Mouse (Mus musculus): ENCODE results near the gene March5.
"Not testable (repeated sequence)": the region's sequence is repeated elsewhere in the genome, so short reads cannot be mapped to it uniquely, and the experiment has no call there.

March5 gene

DNA sequence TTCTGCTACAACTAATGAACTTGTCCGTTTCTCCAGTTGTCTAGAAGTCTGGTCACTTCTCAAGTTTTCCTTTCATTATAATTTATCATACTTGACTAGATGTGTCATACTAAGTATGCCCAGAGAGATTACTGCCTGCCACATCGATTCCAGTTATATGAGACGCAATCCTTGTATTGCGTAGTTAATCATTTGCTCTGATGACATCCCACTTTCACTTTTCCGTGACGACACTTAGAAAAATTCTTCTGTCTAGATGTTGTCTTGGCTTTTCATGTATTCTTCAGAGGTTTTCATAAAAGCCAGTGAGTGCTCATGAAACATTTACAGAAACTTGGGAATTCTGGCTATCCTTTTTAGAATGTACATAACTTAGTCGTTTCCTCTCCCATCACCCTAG lies 1.6 kb downstream of the March5 start:
- DNase-seq (ENCODE audit: low read depth, low spot score), result no peak

DNA sequence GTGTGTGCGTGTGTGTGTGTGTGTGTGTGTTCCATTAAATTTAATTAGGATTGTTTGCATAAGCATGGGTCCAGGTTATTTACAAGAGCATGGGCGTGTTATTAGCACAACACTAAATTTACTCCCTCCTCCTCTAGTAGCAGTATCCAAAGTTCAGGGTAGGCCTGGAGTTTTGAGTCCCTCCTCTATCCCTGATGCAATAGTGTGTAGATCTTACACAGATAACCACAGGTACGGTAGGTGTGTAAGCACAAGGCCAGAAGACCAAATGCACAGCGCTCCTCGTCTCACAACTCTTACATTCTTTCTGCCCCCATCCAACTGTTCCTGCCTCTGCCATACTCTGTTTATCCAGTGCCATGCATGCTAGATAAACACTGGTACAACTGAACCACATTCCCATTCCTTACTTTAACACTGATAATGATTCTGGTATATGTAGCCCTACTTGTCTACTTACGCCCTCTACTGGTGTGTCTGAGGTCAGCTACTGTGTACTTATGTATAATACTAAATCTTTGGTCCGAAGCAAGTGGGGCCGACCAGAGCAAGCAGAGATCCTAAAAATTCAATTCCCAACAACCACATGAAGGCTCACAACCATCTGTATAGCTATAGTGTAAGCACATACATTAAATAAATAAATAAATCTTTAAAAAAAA lies 2.3 kb downstream of the March5 start:
- peak; percentile 38 for DNase-seq (ENCODE audit: low read depth, low spot score)

- no peak for DNase-seq (ENCODE audit: low read depth, low spot score)
These were observed 3.1 kb downstream of the March5 start for GRCm38 (mm10) chr19:37210457-37210856.

DNA sequence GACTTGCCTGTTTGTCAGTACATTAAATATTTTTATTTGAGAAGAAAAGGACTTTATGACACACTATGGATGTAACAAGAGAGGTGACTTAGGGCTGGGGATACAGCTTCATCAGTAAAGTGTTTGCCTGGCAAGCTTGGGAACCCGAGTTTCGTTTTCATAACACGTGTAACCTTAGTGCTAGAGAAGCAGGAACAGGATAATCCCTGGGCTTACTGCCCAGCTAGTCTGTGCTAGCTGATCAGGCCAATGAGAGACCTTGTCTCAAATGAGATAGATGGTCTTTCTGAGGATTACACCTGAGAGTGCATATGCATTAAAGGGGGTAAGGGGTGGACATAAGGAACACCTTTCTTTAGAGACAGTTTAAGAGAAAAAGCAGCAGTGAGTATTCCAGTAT lies 4.1 kb downstream of the March5 start:
- no peak for DNase-seq (ENCODE audit: low read depth, low spot score)

DNA sequence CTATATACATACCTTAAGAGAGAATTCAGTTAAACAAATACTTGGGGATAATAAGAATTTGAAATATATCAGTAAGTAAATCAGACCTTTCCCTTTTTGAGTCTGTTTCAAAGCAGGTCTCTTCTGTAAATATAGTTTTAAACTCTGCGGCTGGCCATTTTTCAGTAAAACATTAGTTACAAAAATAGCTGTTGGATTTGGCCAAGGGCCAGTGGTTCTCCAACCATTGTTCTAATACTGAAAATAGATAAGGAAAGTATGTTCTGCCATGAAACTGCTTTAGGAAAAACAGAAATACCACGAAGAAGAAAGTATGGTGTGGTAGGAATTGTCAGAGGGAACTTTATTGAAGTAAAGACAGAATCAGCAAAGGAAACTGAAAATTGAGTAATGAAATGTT lies 7.4 kb downstream of the March5 start:
- DNase-seq (ENCODE audit: low read depth, low spot score), result no peak

GRCm38 (mm10) chr19:37225197-37225862 lies 18.0 kb downstream of the March5 start:
- no peak for DNase-seq (ENCODE audit: low read depth, low spot score)

DNA sequence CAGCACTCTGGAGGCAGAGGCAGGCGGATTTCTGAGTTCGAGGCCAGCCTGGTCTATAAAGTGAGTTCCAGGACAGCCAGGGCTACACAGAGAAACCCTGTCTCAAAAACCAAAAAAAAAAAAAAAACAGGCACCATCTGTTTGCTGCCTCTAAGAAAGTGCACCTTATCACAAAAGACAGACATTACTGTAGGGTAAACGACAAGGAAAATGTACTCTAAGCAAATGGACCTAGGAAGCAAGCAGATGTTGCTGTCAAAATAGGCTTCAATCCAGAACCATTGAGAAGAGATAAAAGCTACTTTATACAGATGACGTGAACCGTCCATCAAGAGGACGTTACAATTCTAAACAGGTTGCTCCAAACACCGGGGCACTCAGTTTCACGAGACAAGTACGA lies 25.3 kb downstream of the March5 start:
- DNase-seq (ENCODE audit: low read depth, low spot score), result not testable (repeated sequence)

DNA sequence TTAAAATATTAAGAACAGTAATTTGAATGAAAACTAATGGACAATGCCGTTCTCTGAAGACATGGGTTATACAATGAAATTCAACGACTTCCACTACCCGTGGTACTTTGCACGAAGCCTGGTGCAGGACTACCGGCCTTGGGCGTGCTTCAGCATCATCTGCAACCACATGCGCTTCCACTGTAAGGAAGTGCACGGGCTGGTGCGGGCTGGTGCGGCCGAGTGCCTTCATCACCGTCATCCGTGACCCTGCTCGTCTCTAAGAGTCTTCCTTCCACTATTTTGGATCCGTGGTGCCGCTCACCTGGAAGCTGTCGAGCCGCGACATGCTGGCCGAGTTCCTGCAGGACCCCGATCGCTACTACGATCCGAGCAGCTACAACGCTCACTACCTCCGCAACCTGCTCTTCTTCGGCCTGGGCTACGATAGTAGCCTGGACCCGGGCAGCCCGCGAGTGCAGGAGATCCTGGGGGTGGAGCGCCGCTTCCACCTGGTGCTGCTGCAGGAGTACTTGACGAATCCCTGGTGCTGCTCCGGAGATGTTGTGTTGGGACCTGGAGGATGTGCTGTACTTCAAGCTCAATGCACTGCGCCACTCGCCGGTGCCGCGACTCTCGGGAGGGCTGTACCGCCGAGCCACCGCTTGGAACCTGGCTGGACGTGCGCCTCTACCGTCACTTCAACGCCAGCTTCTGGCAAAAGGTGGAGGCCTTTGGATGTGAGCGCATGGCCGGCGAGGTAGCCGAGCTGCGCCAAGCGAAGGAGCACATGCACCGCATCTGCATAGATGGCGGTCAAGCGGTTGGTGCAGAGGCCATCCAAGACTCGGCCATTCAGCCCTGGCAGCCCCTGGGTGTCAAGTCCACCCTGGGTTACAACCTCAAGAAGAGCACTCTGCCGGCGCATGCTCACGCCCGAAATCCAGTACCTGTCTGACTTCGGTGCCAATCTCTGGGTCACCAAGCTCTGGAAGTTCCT lies 26.5 kb downstream of the March5 start:
- no peak for DNase-seq (ENCODE audit: low read depth, low spot score)

DNA sequence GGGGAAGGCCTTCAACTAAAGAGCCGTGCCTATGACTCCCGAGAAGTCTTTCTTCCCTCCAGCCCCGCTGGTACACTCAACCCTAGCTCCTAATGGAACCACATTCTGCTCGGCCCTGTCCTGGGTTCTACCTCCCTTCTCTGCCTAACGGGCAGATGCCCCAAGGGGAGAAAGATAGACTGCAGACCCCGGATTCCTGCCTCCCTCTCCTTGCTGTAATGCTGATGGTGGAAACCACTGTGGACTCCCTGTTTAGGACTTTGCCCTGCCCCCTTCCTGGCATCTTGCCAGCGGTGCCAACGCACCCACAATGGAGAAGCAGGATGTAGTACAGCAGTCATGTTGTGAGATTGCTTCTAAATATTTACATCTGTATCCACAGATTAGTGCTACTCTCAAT lies 28.5 kb downstream of the March5 start:
- DNase-seq (ENCODE audit: low read depth, low spot score), result no peak

DNA sequence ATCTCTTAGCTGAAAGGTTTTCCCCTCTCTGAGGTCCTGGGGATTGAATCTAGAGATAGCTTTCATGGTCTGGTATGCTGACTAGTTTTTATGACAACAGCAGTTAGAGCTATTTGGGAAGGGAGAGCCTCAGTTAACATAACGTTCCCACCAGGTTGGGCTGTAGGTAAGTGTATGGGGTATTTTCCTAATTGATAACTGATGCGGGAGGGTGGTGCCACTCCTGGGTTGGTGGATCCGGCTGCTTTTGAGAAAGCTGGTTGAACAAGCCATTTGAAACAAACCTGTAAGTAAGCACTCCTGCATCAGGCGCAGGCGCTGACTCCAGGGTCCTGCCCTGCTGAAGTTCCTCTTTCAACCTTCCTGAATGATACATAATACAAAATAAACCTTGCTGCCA lies 30.0 kb downstream of the March5 start:
- DNase-seq (ENCODE audit: low read depth, low spot score), result peak; percentile 48

DNA sequence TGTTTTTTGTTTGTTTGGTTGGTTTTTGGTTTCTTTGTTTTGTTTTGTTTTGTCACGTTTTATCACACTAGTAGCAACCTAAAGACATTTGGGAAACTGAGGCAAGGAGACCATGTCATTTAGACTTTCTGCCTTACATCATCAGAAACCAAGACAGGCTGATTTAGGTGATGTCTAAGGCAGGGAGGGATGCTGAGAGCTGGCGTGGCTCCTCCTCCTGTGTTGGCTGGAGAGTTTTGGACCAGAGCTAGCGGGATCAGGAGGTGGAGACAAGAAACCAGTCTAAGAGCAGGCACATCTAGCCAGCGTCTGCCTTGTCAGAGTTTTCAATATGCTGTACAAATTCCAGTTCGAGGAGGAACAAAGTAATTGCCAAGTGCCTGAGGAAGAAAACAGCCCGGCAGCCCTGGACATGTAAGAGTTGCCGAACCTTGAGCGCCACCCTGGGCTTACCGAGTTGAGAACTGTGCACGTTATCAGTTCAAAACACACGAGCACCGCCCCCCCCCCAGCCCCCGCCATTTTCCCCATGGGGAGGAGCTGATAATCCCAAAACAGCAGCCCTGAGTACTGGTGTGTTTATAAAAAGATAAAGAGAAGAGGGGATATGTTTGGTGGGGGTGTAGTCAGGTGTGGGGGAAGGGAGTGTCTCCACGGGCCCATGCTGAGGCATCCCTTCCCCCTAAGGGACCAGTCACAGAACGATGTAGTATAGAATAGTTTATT lies 30.5 kb downstream of the March5 start:
- no peak for DNase-seq (ENCODE audit: low read depth, low spot score)

DNA sequence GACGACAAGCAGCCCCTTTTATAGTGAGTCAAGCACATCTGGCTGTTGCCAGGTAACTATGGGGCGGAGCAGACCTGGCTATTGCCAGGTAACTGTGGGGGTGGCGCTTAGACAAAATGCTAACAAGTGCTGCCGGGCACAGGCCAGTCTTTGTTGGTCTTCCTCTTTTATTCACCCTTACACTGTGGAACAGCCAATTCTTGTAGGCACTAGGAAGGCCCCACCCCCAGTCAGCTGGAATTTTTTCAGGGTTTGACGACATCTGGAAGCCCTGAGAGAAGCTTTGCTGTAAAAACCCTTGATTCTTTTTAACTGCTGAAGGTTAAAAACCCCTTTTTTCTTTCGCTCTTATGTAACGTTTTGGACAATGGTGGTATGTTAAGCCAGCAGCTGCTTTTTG lies 31.3 kb downstream of the March5 start:
- no peak for DNase-seq (ENCODE audit: low read depth, low spot score)

GRCm38 (mm10) chr19:37239096-37239495 lies 31.8 kb downstream of the March5 start:
- peak; percentile 35 for DNase-seq (ENCODE audit: low read depth, low spot score)

DNA sequence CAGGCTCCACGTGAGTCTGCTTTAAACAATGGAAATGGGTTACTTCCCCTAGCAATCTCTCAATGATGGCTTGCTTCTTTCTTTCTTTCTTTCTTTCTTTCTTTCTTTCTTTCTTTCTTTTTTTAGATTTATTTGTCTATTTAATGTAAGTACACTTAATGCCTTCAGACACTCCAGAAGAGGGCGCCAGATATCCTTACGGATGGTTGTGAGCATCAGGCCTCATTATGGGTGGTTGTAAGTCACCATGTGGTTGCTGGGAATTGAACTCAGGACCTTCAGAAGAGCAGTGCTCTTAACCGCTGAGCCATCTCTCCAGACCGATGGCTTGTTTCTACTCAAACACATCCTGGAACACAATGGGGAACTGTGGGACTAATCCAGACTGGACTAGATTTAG lies 33.9 kb downstream of the March5 start:
- peak; percentile 58 for DNase-seq (ENCODE audit: low read depth, low spot score)

GRCm38 (mm10) chr19:37242707-37243106 lies 35.4 kb downstream of the March5 start:
- DNase-seq (ENCODE audit: low read depth, low spot score), result no peak

GRCm38 (mm10) chr19:37246859-37247258 lies 39.5 kb downstream of the March5 start:
- peak; percentile 78 for DNase-seq (ENCODE audit: low read depth, low spot score)

DNA sequence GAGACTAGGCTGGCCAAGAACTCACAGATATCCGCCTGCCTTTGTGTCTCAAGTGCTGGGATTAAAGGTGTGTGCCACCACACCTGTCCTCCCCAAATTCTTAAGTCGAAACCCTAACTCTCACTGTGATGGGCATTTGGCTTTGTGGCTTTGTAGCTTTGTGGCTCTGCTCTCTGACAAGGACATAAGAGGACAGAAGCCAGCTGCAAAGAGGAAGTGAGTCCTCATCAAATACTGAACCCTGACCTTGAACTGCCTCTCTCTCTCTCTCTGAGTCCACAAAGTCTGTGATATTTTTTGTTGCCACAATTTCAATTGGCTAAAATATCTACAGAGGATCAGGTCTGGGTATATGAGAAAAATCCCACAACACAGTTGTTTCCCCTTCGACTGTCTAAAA lies 40.9 kb downstream of the March5 start:
- DNase-seq (ENCODE audit: low read depth, low spot score), result peak; percentile 78

- DNase-seq (ENCODE audit: low read depth, low spot score), result peak; percentile 44
These were observed 44.8 kb downstream of the March5 start for GRCm38 (mm10) chr19:37252104-37252503.

DNA sequence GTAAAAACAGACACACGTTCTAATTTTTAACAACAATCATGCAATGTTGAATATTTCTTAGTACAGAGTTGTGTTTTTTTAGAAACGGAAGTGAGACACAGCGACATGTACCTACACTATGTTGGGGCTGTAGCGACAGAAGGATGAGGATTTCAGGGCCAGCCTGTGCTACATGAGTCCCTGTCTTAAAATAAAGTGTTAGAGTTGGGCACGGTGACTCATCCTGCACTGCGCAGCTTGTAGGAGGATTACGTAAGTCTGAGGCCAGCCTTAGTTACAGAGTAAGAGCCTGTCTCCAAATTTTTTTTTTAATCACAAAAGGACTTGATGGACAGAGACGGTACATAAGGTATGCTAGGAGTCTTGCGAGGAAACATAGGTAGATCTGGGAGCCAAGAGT lies 48.0 kb downstream of the March5 start:
- DNase-seq (ENCODE audit: low read depth, low spot score), result no peak

GRCm38 (mm10) chr19:37262389-37262788 lies 55.0 kb downstream of the March5 start:
- no peak for DNase-seq (ENCODE audit: low read depth, low spot score)

DNA sequence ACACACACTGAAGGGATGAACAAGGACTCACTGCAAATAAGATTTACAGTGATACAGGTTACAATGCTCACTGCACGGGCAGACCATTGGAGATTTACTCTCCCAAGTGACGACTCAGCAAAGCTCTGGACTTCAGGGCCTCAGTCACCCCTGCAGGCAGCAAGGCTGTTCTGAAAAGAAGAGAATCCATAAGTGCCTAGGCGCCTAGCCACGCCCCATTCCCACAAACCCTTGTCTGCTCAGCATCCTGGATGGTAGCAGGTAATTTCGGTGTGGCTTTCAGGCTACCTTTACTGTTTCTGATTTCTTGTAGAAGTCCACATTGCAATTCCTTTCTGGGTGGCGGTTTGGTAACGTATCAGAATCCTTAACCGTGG lies 56.2 kb downstream of the March5 start:
- DNase-seq (ENCODE audit: low read depth, low spot score), result no peak
